Mouse (Mus musculus): Measurements from ENCODE around the gene Dync2li1.

GRCm38 (mm10) chr17:84633443-84633842 is 7.1 kb downstream of the Dync2li1 start:
- TF ChIP-seq CTCF (IDR thresholded peaks at IDR 0.05) (no peak), EP300 (IDR thresholded peaks at IDR 0.05) (no peak)

All from lung, postnatal 0 days (tissue).